Mouse (Mus musculus) limb, embryonic 10.5 days (tissue): ENCODE data around the gene Lat2. TPM values are rescaled to one million over a fixed set of nuclear protein-coding genes. Genes with fewer than 3 reads are reported as not detected.

Source experiments
- DNase-seq: peaks from one replicate; pipeline ENCODE4 v3.0.0-alpha.2; 2017; ENCODE audit warnings: low spot score
- H3K27ac ChIP-seq: fragments of 300-500 bp; sonication (generic); 2 replicates; pipeline ENCODE4 v1.5.1; 2016; ENCODE audit warnings: mild to moderate bottlenecking
- H3K27me3 ChIP-seq: fragments of 300-500 bp; sonication (generic); 2 replicates; pipeline ENCODE4 v1.6.1; 2016; ENCODE audit warnings: low read depth, mild to moderate bottlenecking; ENCODE audit not compliant: poor library complexity, severe bottlenecking
- H3K36me3 ChIP-seq: fragments of 300-500 bp; sonication (generic); 2 replicates; pipeline ENCODE4 v1.6.1; 2016; ENCODE audit warnings: mild to moderate bottlenecking, moderate library complexity
- H3K4me1 ChIP-seq: fragments of 300-500 bp; sonication (generic); 2 replicates; pipeline ENCODE4 v1.6.1; 2016
- H3K4me3 ChIP-seq: fragments of 300-500 bp; sonication (generic); 2 replicates; pipeline ENCODE4 v1.5.1; 2016; ENCODE audit warnings: mild to moderate bottlenecking, moderate library complexity
- H3K9me3 ChIP-seq: fragments of 300-500 bp; sonication (generic); replicated peaks from 2 replicates; pipeline ENCODE4 v1.6.1; 2016; ENCODE audit warnings: mild to moderate bottlenecking
- WGBS: fragments of 180-500 bp; shearing (Covaris S2); methylation state at CpG from one replicate; pipeline ENCODE4 v1.1.7; 2016; 5-methylcytosine and 5-hydroxymethylcytosine counted together
- polyA plus RNA-seq: library from polyadenylated mRNA; unstranded; fragments of >200 nt; fragmentation: Nextera tagmentation; extraction: Ambion mirVana; gene quantifications from 2 replicates; pipeline ENCODE4 v1.2.1, GENCODE M21; 2016

Gene Lat2
- polyA plus RNA-seq, 1 experiment from 2014 or later, result 4.5 TPM

- H3K27ac ChIP-seq, result no peak overlapping the region
- H3K27me3 ChIP-seq, result no peaks in the 10 kb centered on the region
- WGBS, result 85% methylated on average over 7 of the region's 7 CpGs
- no peaks in the 10 kb centered on the region for H3K9me3 ChIP-seq
- no peak for DNase-seq
- H3K36me3 ChIP-seq, result no peaks in the 10 kb centered on the region
- H3K4me3 ChIP-seq, result no peak overlapping the region
- peaks cover 8% of the 10 kb centered on the region for H3K4me1 ChIP-seq
Measured at GRCm38 (mm10) chr5:134577534-134577933, 37.3 kb downstream of the Lat2 start.

- 85% methylated on average over 14 of the region's 14 CpGs for WGBS
- Histone ChIP-seq H3K36me3 (no peaks in the 10 kb centered on the region), H3K27me3 (no peaks in the 10 kb centered on the region)
Measured at GRCm38 (mm10) chr5:134576517-134577220, 38.2 kb downstream of the Lat2 start.

GRCm38 (mm10) chr5:134575833-134576232, 39.0 kb downstream of the Lat2 start:
- H3K9me3 ChIP-seq, result no peaks in the 10 kb centered on the region
- WGBS, result 98% methylated on average over 5 of the region's 5 CpGs

More at GRCm38 (mm10) chr5:134576517-134577220, 38.2 kb downstream of the Lat2 start:
- H3K9me3 ChIP-seq, result no peaks in the 10 kb centered on the region
- DNase-seq, result no peak
- H3K4me3 ChIP-seq, result no peak overlapping the region
- no peak overlapping the region for H3K27ac ChIP-seq
- H3K4me1 ChIP-seq, result peaks cover 14% of the 10 kb centered on the region

GRCm38 (mm10) chr5:134572508-134573214, 42.2 kb downstream of the Lat2 start:
- peak; percentile 43 for DNase-seq
- Histone ChIP-seq H3K36me3 (no peaks in the 10 kb centered on the region), H3K27ac (peak overlapping the region; percentile 86), H3K4me3 (peak overlapping the region; percentile 62), H3K27me3 (no peaks in the 10 kb centered on the region), H3K4me1 (peaks cover 30% of the 10 kb centered on the region), H3K9me3 (no peaks in the 10 kb centered on the region)
- WGBS, result 44% methylated on average over 10 of the region's 10 CpGs

More at GRCm38 (mm10) chr5:134575833-134576232, 39.0 kb downstream of the Lat2 start:
- Histone ChIP-seq H3K27ac (no peak overlapping the region), H3K27me3 (no peaks in the 10 kb centered on the region), H3K4me1 (peaks cover 14% of the 10 kb centered on the region), H3K36me3 (no peaks in the 10 kb centered on the region), H3K4me3 (no peak overlapping the region)
- DNase-seq, result no peak

- no peaks in the 10 kb centered on the region for H3K9me3 ChIP-seq
- peaks cover 30% of the 10 kb centered on the region for H3K4me1 ChIP-seq
- no peaks in the 10 kb centered on the region for H3K27me3 ChIP-seq
- peak; percentile 73 for DNase-seq
- H3K27ac ChIP-seq, result peak overlapping the region; percentile 86
- peak overlapping the region; percentile 62 for H3K4me3 ChIP-seq
- 2% methylated on average over 23 of the region's 23 CpGs for WGBS
- no peaks in the 10 kb centered on the region for H3K36me3 ChIP-seq
Measured at GRCm38 (mm10) chr5:134571730-134572507, 42.9 kb downstream of the Lat2 start.

- no peaks in the 10 kb centered on the region for H3K9me3 ChIP-seq
- no peak overlapping the region for H3K4me3 ChIP-seq
- peaks cover 30% of the 10 kb centered on the region for H3K4me1 ChIP-seq
- no peaks in the 10 kb centered on the region for H3K36me3 ChIP-seq
- DNase-seq, result no peak
- no peaks in the 10 kb centered on the region for H3K27me3 ChIP-seq
- WGBS, result 53% methylated on average over 8 of the region's 8 CpGs
- H3K27ac ChIP-seq, result peak overlapping the region; percentile 80
Measured at GRCm38 (mm10) chr5:134568964-134569491, 45.8 kb downstream of the Lat2 start.

- H3K36me3 ChIP-seq, result no peaks in the 10 kb centered on the region
- H3K27me3 ChIP-seq, result no peaks in the 10 kb centered on the region
- peak overlapping the region; percentile 80 for H3K27ac ChIP-seq
- no peaks in the 10 kb centered on the region for H3K9me3 ChIP-seq
- 69% methylated on average over 3 of the region's 3 CpGs for WGBS
- H3K4me3 ChIP-seq, result no peak overlapping the region
- no peak for DNase-seq
- peaks cover 28% of the 10 kb centered on the region for H3K4me1 ChIP-seq
Measured at GRCm38 (mm10) chr5:134568030-134568429, 46.8 kb downstream of the Lat2 start.

- no peaks in the 10 kb centered on the region for H3K27me3 ChIP-seq
- 83% methylated on average over 4 of the region's 4 CpGs for WGBS
Measured at GRCm38 (mm10) chr5:134567445-134567844, 47.4 kb downstream of the Lat2 start.

GRCm38 (mm10) chr5:134565696-134566095, 49.1 kb downstream of the Lat2 start:
- 95% methylated on average over 6 of the region's 6 CpGs for WGBS
- no peak overlapping the region for H3K27ac ChIP-seq
- no peak overlapping the region for H3K4me3 ChIP-seq
- H3K36me3 ChIP-seq, result no peaks in the 10 kb centered on the region
- H3K9me3 ChIP-seq, result no peaks in the 10 kb centered on the region
- DNase-seq, result no peak
- H3K4me1 ChIP-seq, result peaks cover 16% of the 10 kb centered on the region
- no peaks in the 10 kb centered on the region for H3K27me3 ChIP-seq

More at GRCm38 (mm10) chr5:134567445-134567844, 47.4 kb downstream of the Lat2 start:
- Histone ChIP-seq H3K36me3 (no peaks in the 10 kb centered on the region), H3K4me3 (no peak overlapping the region), H3K27ac (no peak overlapping the region), H3K9me3 (no peaks in the 10 kb centered on the region), H3K4me1 (peaks cover 22% of the 10 kb centered on the region)
- no peak for DNase-seq

- peaks cover 14% of the 10 kb centered on the region for H3K4me1 ChIP-seq
- H3K9me3 ChIP-seq, result no peaks in the 10 kb centered on the region
- no peak for DNase-seq
- 90% methylated on average over 2 of the region's 2 CpGs for WGBS
- H3K27ac ChIP-seq, result no peak overlapping the region
- no peaks in the 10 kb centered on the region for H3K36me3 ChIP-seq
- H3K27me3 ChIP-seq, result no peaks in the 10 kb centered on the region
- no peak overlapping the region for H3K4me3 ChIP-seq
Measured at GRCm38 (mm10) chr5:134564272-134564671, 50.6 kb downstream of the Lat2 start.

- H3K27me3 ChIP-seq, result no peaks in the 10 kb centered on the region
- H3K4me1 ChIP-seq, result peaks cover 6% of the 10 kb centered on the region
- 79% methylated on average over 16 of the region's 16 CpGs for WGBS
- no peaks in the 10 kb centered on the region for H3K9me3 ChIP-seq
- no peaks in the 10 kb centered on the region for H3K36me3 ChIP-seq
- no peak for DNase-seq
- no peak overlapping the region for H3K27ac ChIP-seq
- no peak overlapping the region for H3K4me3 ChIP-seq
Measured at GRCm38 (mm10) chr5:134560450-134561171, 54.2 kb downstream of the Lat2 start.

- DNase-seq, result no peak
- Histone ChIP-seq H3K36me3 (no peaks in the 10 kb centered on the region), H3K9me3 (no peaks in the 10 kb centered on the region), H3K27ac (no peak within 1 kb of the TSS), H3K27me3 (no peaks in the 10 kb centered on the region), H3K4me3 (no peak within 1 kb of the TSS), H3K4me1 (peaks cover 11% of the 10 kb centered on the region)
- 85% methylated on average over 7 of the region's 7 CpGs for WGBS
Measured at GRCm38 (mm10) chr5:134560071-134560449, 54.8 kb downstream of the Lat2 start, which contains the start of gene Syna. Gene Syna, minus strand, starts transcription at chr5:134560171.
